Mouse (Mus musculus): ENCODE results near the gene Cep112.

The Cep112 gene

DNA sequence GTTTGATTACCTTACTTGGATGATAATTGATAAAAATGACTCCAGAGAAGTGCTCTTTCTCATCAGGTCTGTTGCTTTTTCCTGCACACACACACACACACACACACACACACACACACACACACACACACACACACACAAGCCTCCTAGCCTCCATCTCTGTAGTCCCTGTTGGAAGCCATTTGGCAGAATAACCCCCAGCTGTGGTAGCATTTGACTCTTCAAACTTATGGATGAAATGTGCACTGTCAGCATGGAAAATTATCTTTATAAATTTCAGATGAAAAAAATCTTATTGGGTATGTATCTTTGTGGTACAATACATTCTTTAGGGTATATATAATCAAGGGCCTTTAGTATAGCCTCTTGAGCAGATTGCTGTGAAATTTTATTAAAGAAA, 181.8 kb downstream of the Cep112 start:
- no peak for DNase-seq

DNA sequence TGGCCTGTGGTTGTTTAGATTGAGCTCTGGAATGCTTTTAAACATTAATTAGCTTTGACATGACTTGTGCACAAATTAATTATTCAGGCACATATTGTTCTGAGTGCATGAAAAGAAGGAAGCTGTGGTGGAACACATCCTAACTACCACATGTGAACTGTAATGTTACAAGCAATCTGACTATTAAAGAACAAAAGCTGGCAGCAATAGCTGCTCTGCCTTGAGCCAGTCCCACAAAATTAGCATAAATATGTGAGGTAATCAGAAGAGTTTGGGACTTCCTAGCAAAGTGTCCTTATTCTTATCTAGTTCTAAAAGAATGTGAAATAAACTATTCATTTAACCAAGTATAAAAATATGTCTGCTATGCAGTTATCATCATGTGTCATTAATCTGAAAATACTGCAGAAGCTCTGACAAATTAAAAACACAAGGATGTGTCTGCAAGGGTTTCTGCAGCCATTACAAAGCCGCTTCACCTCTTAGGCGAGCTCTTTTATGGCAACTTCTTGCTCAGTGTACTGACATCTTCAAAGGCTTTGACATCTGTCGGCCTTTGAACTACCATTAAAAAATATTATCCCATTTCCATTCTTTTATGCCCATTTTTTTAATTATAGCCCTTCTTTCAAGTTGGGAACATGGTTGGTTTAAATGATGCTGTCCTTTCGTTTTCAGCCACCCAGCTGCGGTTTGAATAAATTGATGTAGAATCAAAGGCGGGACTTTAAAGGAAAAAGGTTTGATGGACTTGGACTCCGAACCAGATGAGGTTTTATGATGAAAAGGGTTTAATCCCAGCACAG, 195.8 kb downstream of the Cep112 start:
- DNase-seq = no peak

DNA sequence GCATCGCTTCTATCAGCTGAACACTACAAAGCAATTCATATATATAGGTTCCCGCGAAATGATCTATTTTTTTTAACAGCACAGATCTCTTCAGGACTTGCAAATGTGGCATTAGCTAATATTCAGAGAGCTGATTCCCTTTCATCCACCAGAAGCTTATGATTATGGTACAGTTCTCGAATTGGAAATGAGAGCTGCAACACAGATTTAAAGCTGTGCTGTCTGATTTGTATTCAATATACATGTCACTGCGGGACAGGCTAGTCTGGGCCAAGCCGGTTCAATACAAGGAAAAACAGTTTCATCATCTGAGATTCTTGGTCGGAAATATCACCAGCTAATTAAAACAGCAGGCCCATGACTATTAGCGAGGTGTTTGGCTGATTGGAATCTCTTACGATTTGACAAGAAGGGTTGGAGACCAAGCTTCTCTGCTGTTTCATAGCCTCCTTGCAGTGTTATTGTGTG, 196.5 kb downstream of the Cep112 start:
- no peak for DNase-seq

DNA sequence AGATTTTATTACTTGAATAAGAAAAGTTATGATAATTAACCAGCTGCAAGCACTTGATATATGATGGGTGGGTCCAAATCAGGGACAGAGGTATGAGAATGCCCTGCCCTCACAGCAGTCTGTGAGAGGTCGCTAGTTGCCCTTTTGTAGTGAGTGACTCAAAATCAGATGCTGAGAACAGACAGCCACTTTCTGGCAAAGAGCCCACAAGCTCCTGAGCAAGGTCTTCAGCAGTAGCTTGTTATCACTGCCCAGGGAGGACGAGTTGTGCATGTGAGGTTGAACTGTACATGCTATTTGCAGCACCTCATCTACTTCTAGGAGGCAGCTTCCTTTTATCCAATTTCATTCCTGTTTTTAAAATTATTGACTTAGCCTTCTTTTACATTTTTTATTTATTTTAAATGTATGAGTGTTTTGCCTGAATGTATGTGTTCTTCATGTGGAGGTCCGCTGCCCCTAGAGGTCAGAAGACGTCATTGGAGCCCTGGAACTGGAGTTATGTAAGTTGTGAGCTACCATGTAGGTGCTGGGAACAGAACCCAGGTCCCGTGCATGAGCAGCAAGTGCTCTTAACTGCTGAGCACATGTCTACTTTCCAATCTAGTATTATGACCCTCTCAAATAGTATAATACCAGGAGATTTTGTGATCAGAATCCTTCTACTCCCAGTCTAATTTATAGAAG, 200.7 kb downstream of the Cep112 start:
- no peak for DNase-seq

DNA sequence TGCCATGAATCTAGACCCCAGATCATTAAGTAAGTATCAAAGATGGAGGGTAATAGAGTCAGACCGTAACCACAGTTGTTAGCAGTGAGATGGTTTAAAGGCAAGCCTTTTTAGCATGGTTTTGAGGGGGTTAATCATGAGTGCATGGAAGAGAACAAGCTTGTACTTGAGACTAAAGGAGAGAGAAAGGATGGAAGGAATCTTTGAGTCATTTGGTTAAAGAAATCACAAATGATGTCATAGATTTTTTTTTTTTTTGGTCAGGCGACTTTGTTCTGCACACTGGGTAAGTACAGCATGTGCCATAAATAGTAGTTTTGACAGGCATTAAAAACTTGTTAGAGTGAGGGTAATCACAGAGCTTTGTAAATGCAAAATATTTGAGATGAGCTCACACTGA, 212.8 kb downstream of the Cep112 start:
- DNase-seq = no peak

DNA sequence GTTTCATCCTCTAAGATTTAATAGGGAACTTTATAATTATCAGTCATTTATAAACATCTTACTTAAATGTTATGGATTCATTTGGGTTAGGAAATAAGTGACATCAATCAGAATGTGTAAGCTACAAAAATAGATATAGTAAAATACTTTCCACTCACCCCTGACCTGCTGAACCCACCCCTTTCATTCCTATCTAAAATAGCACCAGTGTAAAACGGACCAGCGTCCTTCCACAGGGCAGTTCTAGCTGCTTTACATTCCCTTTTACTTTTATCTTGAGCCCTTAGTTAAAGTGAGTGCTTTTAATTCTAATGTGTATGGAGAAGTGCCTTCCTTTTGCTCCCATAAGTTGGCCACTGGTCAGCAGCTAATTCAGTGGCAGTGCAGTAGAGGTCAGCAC, 230.6 kb downstream of the Cep112 start:
- DNase-seq = peak; percentile 15

DNA sequence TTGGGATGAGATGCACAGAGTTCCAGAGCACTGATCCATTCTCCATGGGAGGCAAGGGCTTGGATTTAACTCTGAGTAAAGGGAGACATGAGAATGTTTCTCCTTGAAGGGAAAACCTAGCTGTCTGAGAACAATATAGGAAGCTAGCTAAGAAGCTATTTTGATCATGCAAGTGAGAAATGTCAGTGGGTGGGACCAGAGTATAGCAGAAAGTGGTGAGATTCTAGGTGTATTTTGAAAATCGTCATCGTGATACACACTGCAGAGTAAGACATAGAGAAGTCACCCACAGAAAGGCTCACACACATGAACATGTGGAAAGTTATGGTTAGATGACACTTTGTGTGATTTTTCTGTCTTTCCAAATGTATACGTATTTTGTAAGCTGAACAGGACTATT, 257.0 kb downstream of the Cep112 start:
- DNase-seq = no peak

DNA sequence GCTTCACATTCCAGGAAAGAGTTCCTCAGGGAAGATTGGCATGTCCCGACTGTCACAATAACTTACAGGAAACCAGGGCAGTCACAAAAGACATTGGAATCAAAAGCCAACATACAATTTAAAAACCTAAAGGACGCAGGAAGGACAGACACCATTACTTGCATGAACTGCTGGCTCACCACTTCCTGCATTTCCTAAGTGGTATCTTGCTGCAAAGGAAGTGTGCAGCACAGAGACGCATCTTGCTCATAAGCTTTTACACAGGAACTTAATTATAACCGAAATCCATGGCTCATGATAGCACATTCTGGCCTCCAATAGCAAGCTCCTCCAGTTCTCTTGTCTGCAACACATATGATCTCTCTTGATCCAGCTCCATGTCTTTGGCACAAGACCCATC, 271.6 kb downstream of the Cep112 start:
- DNase-seq = no peak

DNA sequence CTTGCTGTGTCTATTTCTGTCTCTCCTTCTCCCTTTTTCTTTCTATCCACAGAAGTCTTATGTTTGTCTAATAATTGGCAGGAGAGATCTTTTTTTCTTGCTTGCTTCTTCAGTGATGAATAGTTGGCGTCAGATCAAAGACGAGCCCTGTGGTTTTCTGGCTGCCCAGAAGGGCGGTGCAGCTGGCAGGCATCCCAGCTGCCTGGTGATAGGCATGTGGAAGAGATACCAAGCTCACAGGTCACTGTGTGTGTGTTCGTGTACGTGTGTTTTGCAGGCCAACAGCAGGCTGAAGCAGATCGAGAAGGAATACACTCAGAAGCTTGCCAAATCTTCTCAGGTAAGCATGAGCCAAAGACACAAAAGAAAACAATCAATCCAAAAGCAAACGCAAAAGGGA, 327.3 kb downstream of the Cep112 start:
- DNase-seq = peak; percentile 97

DNA sequence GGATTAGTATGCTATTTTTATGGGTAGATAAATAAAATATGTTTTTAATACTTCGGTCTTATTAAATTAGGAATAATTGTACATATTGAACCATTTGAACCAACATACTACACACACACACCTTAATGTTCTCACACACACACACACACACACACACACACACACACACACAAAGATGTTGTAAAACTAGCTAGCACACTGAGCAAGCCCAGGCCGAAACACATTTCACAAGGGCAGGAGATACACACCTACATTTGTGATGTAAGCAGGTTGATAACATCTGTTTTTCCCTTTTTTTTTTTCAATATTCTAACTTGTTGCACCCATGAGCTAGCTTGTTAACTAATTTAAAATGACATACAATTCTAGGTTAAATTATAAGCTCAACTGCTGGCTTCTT, 327.8 kb downstream of the Cep112 start:
- DNase-seq = peak; percentile 50

DNA sequence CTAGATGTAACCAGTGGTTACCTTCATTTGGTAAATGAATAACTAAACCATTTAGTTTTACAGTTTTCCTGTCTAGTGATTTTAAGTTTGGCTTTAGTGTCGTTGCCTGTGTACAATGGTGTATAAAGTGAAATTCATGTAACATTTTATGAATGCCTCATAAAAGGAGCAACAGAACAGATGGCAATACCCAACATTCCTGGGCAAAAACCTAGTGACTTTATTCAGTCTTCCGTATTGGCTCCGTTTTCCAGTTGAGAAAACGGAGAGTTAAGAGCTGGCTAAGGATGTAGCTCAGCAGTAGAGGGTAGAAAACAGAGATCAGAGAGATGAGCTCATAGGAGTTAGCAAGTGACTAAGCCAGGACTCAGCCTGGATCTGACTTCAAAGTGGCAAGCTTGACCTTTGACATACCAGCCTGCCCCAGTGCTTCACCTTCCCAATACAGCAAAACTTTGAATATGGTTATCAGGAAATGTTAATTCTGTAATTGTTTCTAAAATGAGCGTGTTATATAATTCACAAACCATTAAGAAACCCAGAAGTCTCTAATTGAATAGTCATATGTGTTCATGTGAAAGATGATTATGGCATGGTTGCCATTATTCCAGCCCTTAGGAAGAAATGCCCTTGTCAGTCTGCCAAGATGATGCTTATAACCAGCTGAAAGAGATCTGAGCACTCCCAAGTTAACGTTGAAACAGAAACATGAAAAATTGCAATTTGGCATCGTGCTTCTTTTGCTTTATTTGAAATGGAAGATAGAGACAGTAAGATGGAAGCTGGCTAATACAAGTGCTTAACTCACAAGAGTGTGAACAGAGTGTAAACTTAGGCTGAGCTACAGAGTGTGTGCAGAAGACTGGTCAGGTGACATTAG, 328.6 kb downstream of the Cep112 start:
- DNase-seq = peak; percentile 35

DNA sequence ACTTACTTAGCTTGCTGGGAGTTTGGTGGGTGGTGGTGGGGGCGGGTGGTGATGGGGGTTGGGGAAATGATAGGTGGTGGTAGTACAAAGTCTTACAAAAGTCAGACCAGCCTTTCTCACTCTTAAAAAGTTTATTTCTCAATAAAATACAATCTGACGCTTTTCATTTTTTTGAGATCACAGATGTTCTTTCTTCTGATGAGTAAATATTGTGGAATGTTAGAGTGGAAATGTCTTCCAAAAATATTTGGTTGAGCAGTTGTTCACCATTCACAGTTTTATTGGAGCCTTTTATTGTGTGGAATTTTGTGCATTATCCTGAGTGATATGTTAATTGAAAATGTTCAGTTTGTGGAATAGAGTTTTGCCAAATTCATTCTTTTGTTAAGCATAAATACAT, 332.2 kb downstream of the Cep112 start:
- DNase-seq = no peak

DNA sequence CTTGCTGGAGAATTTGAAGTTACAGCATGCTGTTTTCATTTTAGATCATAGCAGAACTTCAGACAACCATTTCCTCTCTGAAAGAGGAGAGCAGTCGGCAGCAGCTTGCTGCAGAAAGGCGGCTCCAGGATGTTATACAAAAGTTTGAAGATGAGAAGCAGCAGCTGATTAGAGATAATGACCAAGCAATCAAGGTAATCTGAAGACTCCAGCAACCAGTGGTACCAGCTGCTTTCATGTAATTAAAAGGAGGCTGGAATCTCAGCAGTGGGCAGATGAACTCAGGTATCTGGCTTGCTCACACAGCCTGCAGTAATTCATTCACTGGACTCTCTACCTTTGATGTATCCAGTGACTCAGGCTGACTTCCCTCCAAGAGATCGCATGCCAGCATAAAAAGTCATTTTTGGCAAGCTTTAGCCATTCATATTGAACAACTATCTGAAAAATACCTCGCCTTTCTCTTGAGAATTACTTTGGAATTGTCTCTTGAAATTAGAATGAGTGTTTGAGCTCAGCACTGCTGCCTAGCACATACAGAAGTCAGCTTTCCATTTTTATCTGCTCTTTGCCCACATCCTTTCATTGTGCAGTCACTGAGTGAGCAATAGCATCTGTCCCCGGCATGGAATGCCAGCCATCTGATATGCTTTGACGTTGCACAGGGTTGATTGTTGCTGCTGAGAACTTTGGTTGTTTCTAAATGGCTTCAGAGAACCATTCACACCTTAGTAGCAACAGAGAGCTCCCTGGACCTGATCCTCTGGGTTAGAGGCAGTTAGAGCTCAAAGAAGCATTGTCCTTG, 332.8 kb downstream of the Cep112 start:
- peak; percentile 77 for DNase-seq

DNA sequence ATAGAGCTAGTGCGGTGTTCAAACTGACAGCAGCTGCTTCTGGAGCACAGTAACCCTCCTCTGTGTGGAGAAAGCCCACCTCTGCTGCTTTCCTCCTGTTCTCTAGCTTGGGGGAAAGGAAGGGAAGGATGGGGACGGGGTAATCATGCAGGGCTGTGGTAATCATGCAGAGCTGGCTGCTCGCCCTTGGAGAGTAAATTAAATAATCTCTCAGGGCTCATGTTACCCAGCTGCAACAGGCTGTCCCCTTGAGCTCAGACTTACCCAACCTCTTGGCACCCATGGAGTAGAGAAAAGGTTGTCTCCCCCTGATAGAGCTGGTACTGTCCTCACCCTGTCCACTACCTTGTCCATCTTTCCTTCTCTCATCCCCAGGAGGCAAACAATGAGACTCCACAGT, 345.1 kb downstream of the Cep112 start:
- no peak for DNase-seq

DNA sequence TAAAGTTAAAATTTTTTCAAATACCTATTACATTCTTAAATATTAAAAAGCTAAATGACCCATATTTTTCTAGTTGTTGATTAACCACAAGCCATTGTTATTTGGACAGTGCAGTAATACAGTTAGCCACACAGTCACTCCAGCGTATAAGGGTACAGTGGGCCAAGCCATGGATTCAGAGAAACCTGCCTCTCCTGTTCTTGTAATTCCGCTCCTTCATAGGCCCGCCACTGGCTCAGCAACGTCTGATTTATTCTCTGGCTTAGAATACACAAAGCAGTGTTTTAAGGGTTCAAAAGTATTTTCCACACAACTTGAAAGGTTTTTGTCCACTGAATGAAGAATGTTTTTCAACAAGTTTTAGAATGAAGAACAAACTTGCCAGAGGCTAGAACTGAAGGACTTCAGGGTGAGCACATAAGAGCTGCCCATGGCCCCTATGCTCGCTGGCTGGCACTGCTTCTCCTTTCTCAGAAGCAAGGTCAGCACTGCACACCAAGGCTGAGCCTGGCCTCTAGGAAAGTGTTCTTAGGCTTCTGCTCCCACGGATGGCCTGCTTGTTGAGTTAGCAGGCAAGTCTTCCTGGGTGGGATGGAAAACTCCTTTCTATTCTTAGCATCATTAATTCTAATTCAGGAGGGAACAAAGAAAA, 349.2 kb downstream of the Cep112 start:
- DNase-seq = no peak

DNA sequence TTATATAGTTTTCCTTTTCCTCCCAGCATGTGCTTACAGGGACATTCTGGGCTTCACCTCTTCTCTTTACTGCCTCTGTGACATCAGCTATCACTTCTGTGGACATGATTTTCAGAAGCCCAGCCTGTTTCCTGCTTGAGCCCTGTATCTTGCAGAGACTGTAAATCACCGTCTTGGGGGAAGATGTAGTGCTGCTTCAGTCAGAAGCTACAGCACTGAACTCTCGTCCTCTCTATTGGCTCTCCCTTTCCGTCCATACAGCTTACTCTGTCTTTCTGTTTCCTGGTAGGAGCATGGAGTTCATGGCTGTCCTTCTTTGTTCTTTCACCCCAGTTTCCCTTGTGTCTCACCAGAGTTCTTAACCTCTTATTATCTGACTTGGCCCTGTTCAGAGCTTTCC, 352.2 kb downstream of the Cep112 start:
- no peak for DNase-seq

DNA sequence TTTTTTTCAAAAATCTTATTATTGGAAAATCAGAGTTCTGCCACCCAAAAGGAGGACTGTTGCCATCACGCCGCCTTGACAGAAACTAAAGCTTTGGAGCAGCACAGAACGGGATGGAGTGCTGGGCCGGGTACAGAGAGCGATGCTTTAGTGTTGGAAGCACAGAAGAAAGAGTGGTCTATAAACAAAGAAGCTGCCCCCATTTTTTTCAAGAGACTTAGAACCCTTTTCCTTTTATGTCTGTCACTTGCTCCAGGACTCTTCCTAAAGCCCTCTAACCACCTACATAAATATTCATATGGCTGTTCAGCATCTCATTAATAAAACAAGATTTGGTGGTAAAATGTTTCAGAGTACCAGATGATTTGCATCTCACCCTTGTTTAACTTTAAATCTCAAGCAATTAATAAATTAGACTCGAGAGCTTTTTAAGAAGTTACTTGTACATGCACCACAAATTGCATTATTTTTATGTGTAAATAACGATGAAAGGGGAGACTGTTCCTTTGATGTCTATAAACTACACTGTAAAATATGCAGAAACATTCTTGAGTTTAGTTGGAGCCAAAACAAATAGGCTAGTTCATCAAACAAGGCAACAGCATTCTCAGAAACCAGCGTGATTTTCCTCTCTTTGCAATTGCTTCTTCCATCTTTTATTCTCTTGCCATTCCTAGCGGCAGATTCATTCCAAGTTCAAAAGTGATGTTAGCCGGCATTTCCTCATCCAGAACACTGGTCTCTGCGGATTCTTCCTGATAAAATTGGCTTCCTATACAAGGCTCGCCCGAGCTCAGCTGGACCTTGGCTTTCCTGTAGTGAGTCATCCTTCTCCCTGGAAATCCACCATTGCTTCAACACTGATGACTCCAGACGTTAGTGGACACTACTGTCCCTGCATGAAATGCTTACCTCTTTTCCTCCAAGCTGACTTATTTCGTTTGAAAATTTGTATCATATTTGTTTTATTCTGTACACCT, 355.6 kb downstream of the Cep112 start:
- peak; percentile 91 for DNase-seq

DNA sequence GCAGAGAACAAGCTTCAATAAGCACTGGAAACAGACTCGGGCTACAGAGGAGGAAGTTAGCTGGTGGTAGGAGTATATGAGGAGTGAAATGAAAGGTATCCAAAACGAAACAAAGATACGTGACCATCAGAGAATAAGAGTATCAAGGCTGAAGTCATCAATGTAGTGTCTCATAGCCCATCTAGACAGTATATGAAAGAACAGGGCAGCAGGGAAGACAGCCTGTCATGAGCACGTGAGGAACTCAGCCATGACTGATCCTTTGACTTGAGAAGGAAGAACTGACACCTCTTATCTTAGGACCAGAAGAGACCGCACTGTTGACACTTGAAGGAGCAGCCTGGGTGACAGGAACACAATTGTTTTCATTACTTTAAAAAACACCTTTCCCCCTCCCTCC, 373.4 kb downstream of the Cep112 start:
- DNase-seq = no peak

DNA sequence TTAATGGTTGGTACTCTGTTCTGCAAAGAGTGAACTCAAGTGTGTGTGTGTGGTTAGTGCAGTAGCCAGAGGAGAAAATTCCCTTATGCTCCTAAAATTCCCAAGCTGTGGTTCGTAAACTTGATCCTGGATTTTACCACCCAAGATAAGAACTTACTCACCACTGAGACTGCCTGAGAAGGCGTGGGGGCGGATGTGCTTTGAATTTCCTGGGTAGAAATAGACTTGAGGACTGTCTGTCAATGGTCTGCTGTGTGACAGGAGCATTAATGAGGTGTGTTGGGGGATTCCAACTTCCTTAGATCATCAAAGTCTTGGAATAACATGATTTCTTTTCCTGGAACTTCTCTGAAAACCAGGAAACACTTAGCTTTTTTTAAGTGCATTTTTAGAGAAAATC, 374.7 kb downstream of the Cep112 start:
- DNase-seq = peak; percentile 63

DNA sequence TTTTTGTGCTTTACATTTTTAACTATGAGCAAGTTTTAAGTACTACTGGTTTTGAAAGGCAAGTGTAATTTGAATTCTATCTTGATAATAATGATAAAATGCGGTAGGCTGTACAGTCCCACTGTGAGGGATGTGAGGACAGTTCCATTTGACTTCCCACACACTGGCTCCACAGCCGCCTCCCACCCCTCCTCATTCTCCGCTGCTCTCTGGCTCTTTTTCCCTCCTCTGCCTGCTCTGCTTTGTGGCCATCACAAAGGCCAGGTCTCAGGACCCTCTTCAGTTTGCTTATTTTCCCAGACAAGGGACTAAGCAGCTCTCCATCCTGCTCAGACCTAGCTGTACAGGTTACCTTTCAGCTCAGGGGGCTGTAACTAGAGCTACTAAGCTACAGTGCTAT, 379.0 kb downstream of the Cep112 start:
- DNase-seq = no peak

DNA sequence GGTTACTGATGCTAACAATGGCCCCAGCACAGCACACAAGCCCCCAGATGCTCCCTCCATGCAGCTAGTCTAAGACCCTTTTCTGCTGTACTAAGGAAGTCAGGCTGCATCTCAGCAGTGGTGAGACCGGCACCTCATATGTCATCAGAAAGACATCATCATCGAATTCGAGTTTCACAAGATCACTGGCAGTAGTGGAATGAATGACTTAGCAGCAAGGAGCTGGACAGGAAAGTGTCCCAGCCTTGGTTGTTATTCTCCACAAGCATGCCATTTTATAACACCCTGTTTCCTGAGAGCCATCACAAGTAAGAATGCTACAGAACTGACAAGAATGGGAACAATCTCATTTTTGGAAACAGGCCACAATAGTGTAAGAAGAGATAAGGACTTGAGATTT, 381.0 kb downstream of the Cep112 start:
- no peak for DNase-seq

Data from heart, adult 11 months (tissue).